Mouse (Mus musculus) cortical plate, adult 2 months (tissue): ENCODE results near the gene Slc27a1. TPM values are rescaled to one million over a fixed set of nuclear protein-coding genes. Genes with fewer than 3 reads are reported as not detected.

Experiments used
- H3K27ac ChIP-seq: fragments of 200-500 bp; 2 replicates; pipeline ENCODE4 v1.5.1; 2012; ENCODE audit warnings: low read length, control low read depth, inconsistent platforms; ENCODE audit not compliant: insufficient read depth
- H3K4me1 ChIP-seq: fragments of 200-500 bp; 2 replicates; pipeline ENCODE4 v1.6.1; 2011; ENCODE audit warnings: low read length; ENCODE audit not compliant: control insufficient read depth, insufficient read depth
- H3K4me3 ChIP-seq: fragments of 200-500 bp; 2 replicates; pipeline ENCODE4 v1.5.1; 2011; ENCODE audit warnings: mild to moderate bottlenecking, low read length, control low read depth; ENCODE audit not compliant: insufficient read depth
- CTCF ChIP-seq: fragments of 200-500 bp; IDR thresholded peaks from 2 replicates; pipeline ENCODE4 v1.5.1; 2011; ENCODE audit warnings: mild to moderate bottlenecking, control low read depth, low read length; ENCODE audit not compliant: insufficient read depth; ENCODE audit errors: extremely low read depth
- POLR2A ChIP-seq: fragments of 200-500 bp; IDR thresholded peaks from 2 replicates; pipeline ENCODE4 v1.6.1; 2011; ENCODE audit warnings: mild to moderate bottlenecking, low read length, control low read depth; ENCODE audit not compliant: insufficient read depth; ENCODE audit errors: extremely low read depth
- polyA plus RNA-seq: library from polyadenylated mRNA; depleted of rRNA; stranded (reverse); fragments of >200 nt; gene quantifications from 2 replicates; pipeline ENCODE4 v1.2.3, GENCODE M21; 2012

Gene Slc27a1
- polyA plus RNA-seq, 1 experiment, result 146 TPM

GRCm38 (mm10) chr8:71554001-71554400, 14.7 kb upstream of the Slc27a1 start:
- TF ChIP-seq POLR2A, result no peak
- TF ChIP-seq CTCF, result no peak
- Histone ChIP-seq H3K4me3 (no peak overlapping the region), H3K27ac (no peak overlapping the region), H3K4me1 (no peaks in the 10 kb centered on the region)

- no peak for TF ChIP-seq POLR2A
- TF ChIP-seq CTCF, result no peak
- no peak overlapping the region for H3K27ac ChIP-seq
- no peak overlapping the region for H3K4me3 ChIP-seq
- no peaks in the 10 kb centered on the region for H3K4me1 ChIP-seq
Observed at GRCm38 (mm10) chr8:71554644-71555043, 14.0 kb upstream of the Slc27a1 start.

GRCm38 (mm10) chr8:71558071-71558957, 10.4 kb upstream of the Slc27a1 start, which contains the start of gene Tmem221:
Tmem221 (minus strand) TSS chr8:71558871.
- Histone ChIP-seq H3K27ac (no peak within 1 kb of the TSS), H3K4me3 (no peak within 1 kb of the TSS), H3K4me1 (no peaks in the 10 kb centered on the region)
- TF ChIP-seq CTCF (no peak), POLR2A (no peak)

GRCm38 (mm10) chr8:71558958-71559690, 9.6 kb upstream of the Slc27a1 start:
- no peak overlapping the region for H3K4me3 ChIP-seq
- no peak overlapping the region for H3K27ac ChIP-seq
- TF ChIP-seq POLR2A (no peak), CTCF (no peak)
- no peaks in the 10 kb centered on the region for H3K4me1 ChIP-seq

- Histone ChIP-seq H3K4me3 (no peak overlapping the region), H3K27ac (no peak overlapping the region), H3K4me1 (no peaks in the 10 kb centered on the region)
- no peak for TF ChIP-seq CTCF
- TF ChIP-seq POLR2A, result no peak
Observed at GRCm38 (mm10) chr8:71560071-71560470, 8.6 kb upstream of the Slc27a1 start.

- no peak for TF ChIP-seq CTCF
- no peak for TF ChIP-seq POLR2A
- H3K27ac ChIP-seq, result no peak overlapping the region
- H3K4me3 ChIP-seq, result no peak overlapping the region
- H3K4me1 ChIP-seq, result no peaks in the 10 kb centered on the region
Observed at GRCm38 (mm10) chr8:71560765-71561164, 7.9 kb upstream of the Slc27a1 start.

- no peak for TF ChIP-seq POLR2A
- peak; percentile 97 for TF ChIP-seq CTCF
- Histone ChIP-seq H3K4me1 (no peaks in the 10 kb centered on the region), H3K27ac (no peak overlapping the region), H3K4me3 (no peak overlapping the region)
Observed at GRCm38 (mm10) chr8:71561401-71561800, 7.3 kb upstream of the Slc27a1 start.

GRCm38 (mm10) chr8:71562751-71563150, 5.9 kb upstream of the Slc27a1 start:
- TF ChIP-seq CTCF (peak; percentile 44), POLR2A (no peak)
- Histone ChIP-seq H3K4me1 (no peaks in the 10 kb centered on the region), H3K4me3 (no peak overlapping the region), H3K27ac (no peak overlapping the region)

- Histone ChIP-seq H3K27ac (no peak overlapping the region), H3K4me1 (no peaks in the 10 kb centered on the region; the same call in 1 of the 2 replicates), H3K4me3 (no peak overlapping the region)
- no peak for TF ChIP-seq CTCF
- no peak for TF ChIP-seq POLR2A
Observed at GRCm38 (mm10) chr8:71563992-71564391, 4.7 kb upstream of the Slc27a1 start.
